Comparison of ENCODE assay signal across 8 mouse cellular contexts in the genomic region with DNA sequence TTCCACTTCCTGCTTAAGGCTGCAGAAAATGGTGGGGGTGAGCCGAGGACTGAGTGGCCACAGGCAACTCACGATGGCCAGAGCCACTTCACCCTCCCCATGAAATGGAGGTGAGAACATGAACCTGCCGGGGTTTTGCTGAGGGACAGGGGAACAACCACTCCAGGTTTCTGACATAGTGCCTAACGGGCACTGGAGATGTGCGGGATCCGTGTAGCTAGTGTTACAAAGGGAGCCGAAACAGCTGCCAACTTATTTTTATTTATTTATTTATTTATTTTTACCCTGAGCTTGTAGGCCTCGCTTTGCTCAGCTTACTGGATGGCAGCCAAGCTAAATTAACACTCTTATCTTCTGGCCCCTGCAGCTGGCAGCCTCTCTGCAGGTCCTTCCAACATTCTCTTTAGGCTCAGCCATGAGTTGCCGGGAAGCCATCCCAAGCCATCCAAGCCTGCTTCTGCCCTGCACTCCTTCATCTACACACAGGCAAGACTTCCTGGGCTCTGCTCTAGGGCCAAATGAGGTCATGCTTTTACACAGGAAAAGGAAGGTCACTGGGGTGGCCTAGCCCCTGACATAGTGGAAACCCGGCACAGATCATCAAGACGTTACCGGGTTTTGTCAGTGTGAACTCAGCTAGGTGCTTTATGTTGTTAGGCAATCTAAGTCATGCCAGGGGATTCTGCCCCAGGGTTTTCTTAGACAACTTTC. TPM values are rescaled to one million over a fixed set of nuclear protein-coding genes. Genes with fewer than 3 reads are reported as not detected.
DNase-seq lines count a peak whose midpoint lies in the region; ATAC-seq and TF ChIP-seq lines count a peak whose summit lies in the region.
"Had no signal": no experiment of that assay in that cellular context is flagged by ENCODE, and none has a peak within 500 bp of the region (broad histone marks: within the 10 kb centered on the region; RNA-seq: fewer than 3 reads in every experiment).

No protein-coding gene starts in this region.

- H3K4me2 ChIP-seq in midbrain, embryonic 11.5 days: no peak overlapping the region
- peak overlapping the region; percentile 46 for H3K4me2 ChIP-seq in myocyte (ENCODE audit: low read depth)
- H3K4me2 ChIP-seq: liver, embryonic 13.5 days had no signal

- TF ChIP-seq POLR2A in myocyte (IDR thresholded peaks at IDR 0.05; ENCODE audit: insufficient read length, low read depth): no peak

- H3K9me3 ChIP-seq in midbrain, embryonic 11.5 days (ENCODE audit: control insufficient read depth, low read length): no peaks in the 10 kb centered on the region
- H3K9me3 ChIP-seq in midbrain, embryonic 10.5 days (replicated peaks): no peaks in the 10 kb centered on the region
- H3K9me3 ChIP-seq: liver, embryonic 13.5 days had no signal

- 81% methylated on average over 12 of the region's 12 CpGs for WGBS in midbrain, embryonic 11.5 days
- 85% methylated on average over 12 of the region's 12 CpGs for WGBS in midbrain, embryonic 10.5 days

- H3K4me3 ChIP-seq in midbrain, embryonic 11.5 days (ENCODE audit: low read depth, low read length): no peak overlapping the region
- no peak overlapping the region for H3K4me3 ChIP-seq in midbrain, embryonic 10.5 days
- no peak overlapping the region for H3K4me3 ChIP-seq in myocyte
- H3K4me3 ChIP-seq: liver, embryonic 13.5 days had no signal

- H3ac ChIP-seq in myocyte (ENCODE audit: control insufficient read depth, insufficient read length): no peak overlapping the region

- no peaks in the 10 kb centered on the region for H3K27me3 ChIP-seq in midbrain, embryonic 11.5 days (ENCODE audit: control insufficient read depth, insufficient read depth, low read length)
- H3K27me3 ChIP-seq in midbrain, embryonic 10.5 days (ENCODE audit: low read depth, poor library complexity, severe bottlenecking): no peaks in the 10 kb centered on the region
- no peaks in the 10 kb centered on the region for H3K27me3 ChIP-seq in myocyte (ENCODE audit: control insufficient read depth, insufficient read depth, insufficient read length)
- H3K27me3 ChIP-seq: liver, embryonic 13.5 days had no signal

- no peak overlapping the region for H3K27ac ChIP-seq in midbrain, embryonic 11.5 days (ENCODE audit: low read depth, low read length)
- no peak overlapping the region for H3K27ac ChIP-seq in midbrain, embryonic 10.5 days (replicated peaks)
- H3K27ac ChIP-seq: liver, embryonic 13.5 days had no signal

- no peaks in the 10 kb centered on the region for H3K36me3 ChIP-seq in midbrain, embryonic 11.5 days (ENCODE audit: control insufficient read depth, insufficient read depth, low read length)
- H3K36me3 ChIP-seq in midbrain, embryonic 10.5 days: no peaks in the 10 kb centered on the region
- H3K36me3 ChIP-seq in myocyte (ENCODE audit: control insufficient read depth, insufficient read depth): no peaks in the 10 kb centered on the region
- H3K36me3 ChIP-seq: liver, embryonic 13.5 days had no signal

- H3K79me2 ChIP-seq in myocyte (ENCODE audit: control insufficient read depth, insufficient read depth): no peaks in the 10 kb centered on the region

- DNase-seq in midbrain, embryonic 11.5 days (ENCODE audit: low spot score, missing footprints): peak; percentile 83
- no peak for DNase-seq in midbrain, embryonic 10.5 days (ENCODE audit: low spot score)
- DNase-seq in adrenal gland, postnatal 36 days: peak; percentile 32 to 56
- peak; percentile 87 to 91 for DNase-seq in heart, adult 18-20 months
- DNase-seq in kidney, postnatal 14 days: peak; percentile 63
- DNase-seq: liver, embryonic 13.5 days had no signal

- no peak overlapping the region for H3K9ac ChIP-seq in midbrain, embryonic 11.5 days (ENCODE audit: low read length)
- H3K9ac ChIP-seq: liver, embryonic 13.5 days had no signal

- H3K4me1 ChIP-seq in midbrain, embryonic 11.5 days (ENCODE audit: control insufficient read depth, insufficient read depth, low read length): no peaks in the 10 kb centered on the region
- no peaks in the 10 kb centered on the region for H3K4me1 ChIP-seq in midbrain, embryonic 10.5 days

- no peak for ATAC-seq in midbrain, embryonic 11.5 days (ENCODE audit: low FRiP score)
- no peak; the same call in 1 of the 2 replicates for ATAC-seq in monocyte, adult 5-6 weeks (replicated peaks; ENCODE audit: insufficient number of reproducible peaks, low FRiP score, low TSS enrichment, poor library complexity, severe bottlenecking)

TF ChIP-seq in myocyte, 11 proteins besides CTCF, POLR2A, EP300 and RAD21:
- TF ChIP-seq MYOD1 (IDR thresholded peaks at IDR 0.05; ENCODE audit: control insufficient read depth in 1 of 3, insufficient read length in 2 of 3, low read depth in 2 of 3) (peak in 2 of 3 experiments; percentile 4 to 51), TCF3 (IDR thresholded peaks at IDR 0.05; ENCODE audit: insufficient read length, low read depth) (no peak), REST (IDR thresholded peaks at IDR 0.05; ENCODE audit: insufficient read depth, insufficient read length) (no peak), MYOG (IDR thresholded peaks at IDR 0.05; ENCODE audit: control insufficient read depth in 1 of 3, insufficient read depth in 1 of 3, insufficient read length in 2 of 3, low read depth in 2 of 3) (peak in 2 of 3 experiments; percentile 15 to 74), E2F4 (IDR thresholded peaks at IDR 0.05; ENCODE audit: insufficient read depth) (no peak)

RNA-seq across cellular contexts. Expression of a gene that starts 49.0 kb away (rescaled TPM):
- 24.1 and 28.9 TPM in 2 replicates for polyA plus RNA-seq in midbrain, embryonic 11.5 days (2014; fragmentation: Nextera tagmentation; extraction: Ambion mirVana)
- 20.3 and 24.3 TPM in 2 replicates for polyA plus RNA-seq in midbrain, embryonic 10.5 days (2016; fragmentation: Nextera tagmentation; extraction: Ambion mirVana)
- total RNA-seq in adrenal gland, postnatal 36 days (2021): 10 to 100 TPM; 52.6 to 57.7 TPM
- total RNA-seq in heart, adult 18-20 months (2021): 100 to 1,000 TPM; 131 to 135 TPM
- 64.5 TPM for polyA plus RNA-seq in myocyte (2012; fragmentation: generic; extraction: Trizol)
- total RNA-seq in monocyte, adult 5-6 weeks (2017): 226 to 314 TPM (median 237 TPM) in 3 replicates
